Mouse (Mus musculus) embryonic fibroblast, embryonic 13.5 days (primary cell): ENCODE measurements around the gene Ftcd. TPM values are rescaled to one million over a fixed set of nuclear protein-coding genes. Genes with fewer than 3 reads are reported as not detected.
A peak's percentile ranks its signal among the peaks of the same experiment; 100 is the strongest.

Experiments used
- H3K27ac ChIP-seq: 2 replicates; pipeline ENCODE4 v1.5.1; 2012; ENCODE audit warnings: low read length, control low read depth, inconsistent platforms; ENCODE audit not compliant: insufficient read depth
- H3K4me1 ChIP-seq: 2 replicates; pipeline ENCODE4 v1.6.1; 2011; ENCODE audit warnings: low read length; ENCODE audit not compliant: control insufficient read depth, insufficient read depth
- H3K4me3 ChIP-seq: 2 replicates; pipeline ENCODE4 v1.5.1; 2011; ENCODE audit warnings: mild to moderate bottlenecking, control low read depth, low read length; ENCODE audit not compliant: insufficient read depth
- CTCF ChIP-seq: IDR thresholded peaks from 2 replicates; pipeline ENCODE4 v1.5.1; 2011; ENCODE audit warnings: mild to moderate bottlenecking, control low read depth, low read length, moderate library complexity, borderline replicate concordance; ENCODE audit not compliant: insufficient read depth
- POLR2A ChIP-seq: IDR thresholded peaks from 2 replicates; pipeline ENCODE4 v1.6.1; 2011; ENCODE audit warnings: low read depth, mild to moderate bottlenecking, control low read depth, low read length, moderate library complexity
- polyA plus RNA-seq: library from polyadenylated mRNA; stranded (reverse); fragments of >200 nt; gene quantifications from 2 replicates; pipeline ENCODE4 v1.2.4, GENCODE M21; 2011; ENCODE audit warnings: low read depth; ENCODE audit not compliant: missing spikeins, insufficient read length

The Ftcd gene
- polyA plus RNA-seq, 1 experiment = not detected

DNA sequence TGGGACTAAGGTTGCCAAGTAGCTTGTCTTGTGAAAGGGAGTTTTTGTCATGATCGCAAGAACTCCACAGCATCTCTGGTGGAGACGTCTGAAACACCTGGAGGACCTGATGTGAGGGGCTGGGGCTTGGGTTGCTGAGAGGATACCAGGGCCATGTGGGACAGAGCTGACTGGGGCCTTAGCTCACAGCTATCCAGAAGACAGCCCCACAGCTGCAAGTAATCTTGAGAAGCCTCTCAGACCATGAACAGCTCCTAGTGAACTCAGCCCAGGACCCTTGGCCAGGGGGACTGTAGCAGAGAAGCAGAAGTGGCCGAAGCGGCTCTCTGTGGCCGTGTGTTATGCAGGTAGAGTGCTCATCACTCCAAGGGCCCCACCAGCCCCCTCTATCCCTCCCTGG, 59.1 kb downstream of the Ftcd start:
- Histone ChIP-seq H3K27ac (peak overlapping the region; percentile 51), H3K4me3 (no peak overlapping the region), H3K4me1 (peaks cover 26% of the 10 kb centered on the region)
- TF ChIP-seq POLR2A (no peak), CTCF (no peak)

DNA sequence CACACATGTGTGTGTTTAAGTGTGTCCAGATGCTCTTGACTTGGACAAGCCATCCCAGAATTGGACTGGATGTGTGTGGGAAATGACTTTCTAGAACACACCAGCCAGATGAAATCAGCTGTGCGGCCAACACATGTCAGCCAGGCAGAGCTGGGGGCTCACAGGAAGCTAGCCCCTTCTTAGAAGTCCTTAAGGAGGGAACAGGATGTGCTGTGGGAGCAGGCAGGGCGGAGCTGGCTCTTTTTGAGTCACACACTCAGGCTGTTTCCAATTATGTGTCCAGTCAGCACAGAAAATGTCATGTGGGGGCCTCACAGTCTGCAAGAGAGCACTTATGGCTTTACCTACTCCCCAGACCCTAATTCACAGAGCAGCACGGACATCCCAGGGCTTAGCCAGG, 60.6 kb downstream of the Ftcd start:
- peak overlapping the region; percentile 32 for H3K27ac ChIP-seq
- peaks cover 26% of the 10 kb centered on the region for H3K4me1 ChIP-seq
- no peak for TF ChIP-seq POLR2A
- TF ChIP-seq CTCF = no peak
- H3K4me3 ChIP-seq = no peak overlapping the region

DNA sequence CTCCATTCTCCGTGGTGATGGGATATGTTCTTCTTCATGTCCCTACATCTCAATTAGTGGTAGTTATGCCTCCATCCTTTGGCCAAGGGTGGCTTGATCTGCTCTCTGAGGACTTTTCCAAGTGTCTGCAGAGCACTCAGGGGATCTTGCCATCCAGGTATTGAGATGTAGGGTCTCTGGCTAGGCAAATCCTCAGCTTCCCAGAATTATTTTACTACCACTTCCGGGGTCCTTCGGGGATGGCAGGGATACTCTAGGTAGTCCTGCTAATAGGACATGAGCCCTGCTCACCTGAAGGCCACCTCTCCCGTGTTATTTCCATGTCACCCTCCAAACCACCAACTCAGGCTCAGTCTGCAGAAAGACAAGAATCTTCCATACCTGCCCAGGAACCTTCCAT, 61.2 kb downstream of the Ftcd start:
- Histone ChIP-seq H3K4me1 (peaks cover 26% of the 10 kb centered on the region), H3K27ac (peak overlapping the region; percentile 32), H3K4me3 (no peak overlapping the region)
- TF ChIP-seq POLR2A = no peak
- TF ChIP-seq CTCF = no peak

Other genes with a start within 250 kb of the Ftcd start
- gene Dip2a, start 230.4 kb upstream of the Ftcd start, polyA plus RNA-seq = 28.2 and 30.9 TPM in 2 replicates
- 10.1 and 16.2 TPM in 2 replicates for gene AC141477.1, start 135.2 kb upstream of the Ftcd start, polyA plus RNA-seq
- gene Pcnt, start 132.9 kb upstream of the Ftcd start, polyA plus RNA-seq = 13.0 and 15.5 TPM in 2 replicates
- not detected in 2 replicates for gene 2610028H24Rik, start 126.6 kb upstream of the Ftcd start, polyA plus RNA-seq
- gene Mcm3ap, start 106.7 kb upstream of the Ftcd start, polyA plus RNA-seq = 35.0 and 35.4 TPM in 2 replicates
- gene Ybey, start 106.5 kb upstream of the Ftcd start, polyA plus RNA-seq = 1.9 and 2.4 TPM in 2 replicates
- gene Lss, start 44.1 kb upstream of the Ftcd start, polyA plus RNA-seq = 32.8 and 34.0 TPM in 2 replicates
- gene Spatc1l, start 13.4 kb upstream of the Ftcd start, polyA plus RNA-seq = not detected in 2 replicates
- gene Col6a2, start 48.0 kb downstream of the Ftcd start, polyA plus RNA-seq = 476 and 628 TPM in 2 replicates
- 768 and 923 TPM in 2 replicates for gene Col6a1, start 150.5 kb downstream of the Ftcd start, polyA plus RNA-seq